Mouse (Mus musculus): ENCODE results near the gene Kcnj11.

GRCm38 (mm10) chr7:46086378-46086777, 14.2 kb downstream of the Kcnj11 start:
- TF ChIP-seq POLR2A (IDR thresholded peaks at IDR 0.05; ENCODE audit: low read depth, low read length) (no peak), CTCF (IDR thresholded peaks at IDR 0.05; ENCODE audit: borderline replicate concordance, insufficient read depth, low read length) (no peak)
